Mouse (Mus musculus) MEL (cell line): ENCODE results near the gene Sik1. TPM values are rescaled to one million over a fixed set of nuclear protein-coding genes. Genes with fewer than 3 reads are reported as not detected.
A peak's percentile ranks its signal among the peaks of the same experiment; 100 is the strongest.

Source experiments
- DNase-seq: peaks from one replicate; pipeline ENCODE4 v3.0.0; 2011; ENCODE audit warnings: low read depth, low spot score
- H3K27ac ChIP-seq: 2 replicates; pipeline ENCODE4 v1.5.1; 2012; ENCODE audit warnings: low read depth, mild to moderate bottlenecking, control low read depth, low read length, moderate library complexity; ENCODE audit not compliant: control insufficient read depth
- H3K27me3 ChIP-seq, 2 experiments: fragments of 150-350 bp in 1 of 2; sonication (generic) in 1 of 2; 2 replicates each; pipeline ENCODE4 v1.6.1; 2012; ENCODE audit warnings: low read length in 2 of 2, mild to moderate bottlenecking in 2 of 2, improper control_type of control experiment in 1 of 2, moderate library complexity in 1 of 2; ENCODE audit not compliant: insufficient read depth in 2 of 2, control insufficient read depth in 1 of 2
- H3K36me3 ChIP-seq, 2 experiments: 2 replicates each; pipeline ENCODE4 v1.6.1; 2012 to 2014; ENCODE audit warnings: low read length in 2 of 2, improper control_type of control experiment in 1 of 2, inconsistent platforms in 1 of 2, mild to moderate bottlenecking in 1 of 2; ENCODE audit not compliant: insufficient read depth in 2 of 2, control insufficient read depth in 1 of 2
- H3K4me1 ChIP-seq, 2 experiments: fragments of 150-350 bp in 1 of 2; sonication (generic) in 1 of 2; 2 replicates each; pipeline ENCODE4 v1.6.1; 2012; ENCODE audit warnings: low read length in 2 of 2, improper control_type of control experiment in 1 of 2, mild to moderate bottlenecking in 1 of 2; ENCODE audit not compliant: insufficient read depth in 2 of 2, control insufficient read depth in 1 of 2
- H3K4me3 ChIP-seq, 2 experiments: fragments of 150-350 bp in 1 of 2; sonication (generic) in 1 of 2; 2 replicates each; pipeline ENCODE4 v1.5.1; 2012; ENCODE audit warnings: low read depth in 2 of 2, low read length in 2 of 2, mild to moderate bottlenecking in 2 of 2, moderate library complexity in 2 of 2, control low read depth in 1 of 2, improper control_type of control experiment in 1 of 2; ENCODE audit not compliant: control insufficient read depth in 1 of 2, insufficient read depth in 1 of 2
- H3K79me2 ChIP-seq: 2 replicates; pipeline ENCODE4 v1.6.1; 2012; ENCODE audit warnings: mild to moderate bottlenecking, low read length, moderate library complexity; ENCODE audit not compliant: control insufficient read depth, poor library complexity, insufficient read depth
- H3K9ac ChIP-seq: 2 replicates; pipeline ENCODE4 v1.6.1; 2012; ENCODE audit warnings: low read depth, mild to moderate bottlenecking, control low read depth, low read length, moderate library complexity; ENCODE audit not compliant: control insufficient read depth, poor library complexity, severe bottlenecking
- H3K9me3 ChIP-seq: fragments of 150-350 bp; sonication (generic); replicated peaks from 2 replicates; pipeline ENCODE4 v1.6.1; 2012; ENCODE audit warnings: mild to moderate bottlenecking, low read length, improper control_type of control experiment, moderate library complexity; ENCODE audit not compliant: insufficient read depth
- CHD2 ChIP-seq: IDR thresholded peaks from 2 replicates; pipeline ENCODE4 v1.6.1; 2011; ENCODE audit warnings: low read length, improper control_type of control experiment
- E2F4 ChIP-seq: IDR thresholded peaks from 2 replicates; pipeline ENCODE4 v1.6.1; 2011; ENCODE audit warnings: low read depth, low read length, improper control_type of control experiment, borderline replicate concordance
- EP300 ChIP-seq, 2 experiments: IDR thresholded peaks; 2 replicates each; pipeline ENCODE4 v1.6.1; 2011; ENCODE audit warnings: improper control_type of control experiment in 2 of 2, low read length in 2 of 2, low read depth in 1 of 2, mild to moderate bottlenecking in 1 of 2
- ETS1 ChIP-seq: IDR thresholded peaks from 2 replicates; pipeline ENCODE4 v1.6.1; 2012; ENCODE audit warnings: low read depth, mild to moderate bottlenecking, inconsistent platforms, low read length, improper control_type of control experiment, moderate library complexity
- GABPA ChIP-seq: IDR thresholded peaks from 2 replicates; pipeline ENCODE4 v1.6.1; 2012; ENCODE audit warnings: low read depth, mild to moderate bottlenecking, inconsistent platforms, low read length, improper control_type of control experiment, moderate library complexity
- GATA1 ChIP-seq: IDR thresholded peaks from 2 replicates; pipeline ENCODE4 v1.6.1; 2011; ENCODE audit warnings: low read depth, low read length, improper control_type of control experiment
- MAFK ChIP-seq: IDR thresholded peaks from 2 replicates; pipeline ENCODE4 v1.6.1; 2011; ENCODE audit warnings: low read depth, mild to moderate bottlenecking, low read length, improper control_type of control experiment, borderline replicate concordance
- MAX ChIP-seq: IDR thresholded peaks from 2 replicates; pipeline ENCODE4 v1.6.1; 2011; ENCODE audit warnings: low read length, improper control_type of control experiment
- MAZ ChIP-seq: IDR thresholded peaks from 2 replicates; pipeline ENCODE4 v1.6.1; 2012; ENCODE audit warnings: low read depth, mild to moderate bottlenecking, inconsistent platforms, low read length, improper control_type of control experiment
- MXI1 ChIP-seq: IDR thresholded peaks from 2 replicates; pipeline ENCODE4 v1.6.1; 2011; ENCODE audit warnings: mild to moderate bottlenecking, low read depth, low read length, improper control_type of control experiment
- NELFE ChIP-seq: IDR thresholded peaks from 2 replicates; pipeline ENCODE4 v1.6.1; 2011; ENCODE audit warnings: low read depth, low read length, improper control_type of control experiment
- NRF1 ChIP-seq: IDR thresholded peaks from 2 replicates; pipeline ENCODE4 v1.6.1; 2014; ENCODE audit warnings: low read depth, mild to moderate bottlenecking, inconsistent platforms, low read length, improper control_type of control experiment, moderate library complexity; ENCODE audit not compliant: poor library complexity, insufficient read depth, severe bottlenecking
- POLR2AphosphoS2 ChIP-seq: IDR thresholded peaks from 2 replicates; pipeline ENCODE4 v1.6.1; 2011; ENCODE audit warnings: low read length, improper control_type of control experiment
- RCOR1 ChIP-seq: IDR thresholded peaks from 2 replicates; pipeline ENCODE4 v1.6.1; 2012; ENCODE audit warnings: low read depth, mild to moderate bottlenecking, inconsistent platforms, low read length, improper control_type of control experiment
- SMC3 ChIP-seq: IDR thresholded peaks from 2 replicates; pipeline ENCODE4 v1.6.1; 2011; ENCODE audit warnings: low read depth, low read length, improper control_type of control experiment
- TCF12 ChIP-seq: IDR thresholded peaks from 2 replicates; pipeline ENCODE4 v1.6.1; 2014; ENCODE audit warnings: low read depth, mild to moderate bottlenecking, inconsistent platforms, low read length, improper control_type of control experiment, moderate library complexity
- ZMIZ1 ChIP-seq: IDR thresholded peaks from 2 replicates; pipeline ENCODE4 v1.6.1; 2012; ENCODE audit warnings: low read depth, mild to moderate bottlenecking, inconsistent platforms, low read length, improper control_type of control experiment, moderate library complexity
- polyA plus RNA-seq, 2 experiments: library from polyadenylated mRNA; stranded (reverse) in 1 of 2; unstranded in 1 of 2; fragments of >175 nt in 1 of 2; fragments of >200 nt in 1 of 2; gene quantifications; 2 replicates each; pipeline versions ENCODE4 v1.2.1 to v1.2.4; 2012; ENCODE audit warnings: low replicate concordance in 2 of 2, low read depth in 1 of 2; ENCODE audit not compliant: insufficient read length in 2 of 2, insufficient read depth in 1 of 2, missing spikeins in 1 of 2
- total RNA-seq: library from RNA; depleted of rRNA; stranded (reverse); fragments of 300-350 nt; gene quantifications from 2 replicates; pipeline ENCODE4 v1.2.3, GENCODE M21; 2012

Sik1 gene
- total and polyA plus RNA-seq, 3 experiments = 5.5 to 10.4 TPM; not detected in 1

GRCm38 (mm10) chr17:31826669-31827068, 28.9 kb downstream of the Sik1 start:
- no peaks in the 10 kb centered on the region for H3K9me3 ChIP-seq
- TF ChIP-seq E2F4 (no peak), ETS1 (peak; percentile 57), ZMIZ1 (no peak)
- TF ChIP-seq, all 39 proteins: peak for 1
- H3K4me3 ChIP-seq = no peak overlapping the region
- H3K36me3 ChIP-seq = no peaks in the 10 kb centered on the region
- peak; percentile 16 for DNase-seq
- peaks cover 0 to 2% of the 10 kb centered on the region in 2 experiments; a peak in 1 of 4 replicates for H3K27me3 ChIP-seq
- peaks cover 0 to 7% of the 10 kb centered on the region in 2 experiments; a peak in 2 of 4 replicates for H3K4me1 ChIP-seq
- no peaks in the 10 kb centered on the region for H3K79me2 ChIP-seq
- no peak overlapping the region for H3K9ac ChIP-seq
- no peak overlapping the region for H3K27ac ChIP-seq

- peaks cover 0 to 7% of the 10 kb centered on the region in 2 experiments; a peak in 2 of 4 replicates for H3K4me1 ChIP-seq
- H3K9ac ChIP-seq = no peak overlapping the region
- TF ChIP-seq EP300 (IDR thresholded peaks at IDR 0.05; ENCODE audit: low read depth in 1 of 2, low read length in 2 of 2) = no peak
- no peak for TF ChIP-seq TCF12
- no peak for TF ChIP-seq MXI1
- no peak for TF ChIP-seq GATA1
- TF ChIP-seq NRF1 = no peak
- no peak for TF ChIP-seq NELFE
- no peak for TF ChIP-seq MAZ
- TF ChIP-seq CHD2 = no peak
- no peak for TF ChIP-seq MAX
- no peak for TF ChIP-seq GABPA
- no peak for TF ChIP-seq SMC3
- TF ChIP-seq POLR2AphosphoS2 = no peak
- TF ChIP-seq RCOR1 = no peak
- no peak for TF ChIP-seq MAFK
- H3K79me2 ChIP-seq = no peaks in the 10 kb centered on the region
- no peaks in the 10 kb centered on the region for H3K9me3 ChIP-seq
- no peak overlapping the region for H3K27ac ChIP-seq
- H3K27me3 ChIP-seq = peaks cover 0 to 2% of the 10 kb centered on the region in 2 experiments; a peak in 1 of 4 replicates
- no peak for DNase-seq
- no peaks in the 10 kb centered on the region for H3K36me3 ChIP-seq
- no peak overlapping the region for H3K4me3 ChIP-seq
Measured at GRCm38 (mm10) chr17:31825678-31826077, 29.9 kb downstream of the Sik1 start.
